Comparison of ENCODE assay signal across 8 mouse cellular contexts in the genomic region with DNA sequence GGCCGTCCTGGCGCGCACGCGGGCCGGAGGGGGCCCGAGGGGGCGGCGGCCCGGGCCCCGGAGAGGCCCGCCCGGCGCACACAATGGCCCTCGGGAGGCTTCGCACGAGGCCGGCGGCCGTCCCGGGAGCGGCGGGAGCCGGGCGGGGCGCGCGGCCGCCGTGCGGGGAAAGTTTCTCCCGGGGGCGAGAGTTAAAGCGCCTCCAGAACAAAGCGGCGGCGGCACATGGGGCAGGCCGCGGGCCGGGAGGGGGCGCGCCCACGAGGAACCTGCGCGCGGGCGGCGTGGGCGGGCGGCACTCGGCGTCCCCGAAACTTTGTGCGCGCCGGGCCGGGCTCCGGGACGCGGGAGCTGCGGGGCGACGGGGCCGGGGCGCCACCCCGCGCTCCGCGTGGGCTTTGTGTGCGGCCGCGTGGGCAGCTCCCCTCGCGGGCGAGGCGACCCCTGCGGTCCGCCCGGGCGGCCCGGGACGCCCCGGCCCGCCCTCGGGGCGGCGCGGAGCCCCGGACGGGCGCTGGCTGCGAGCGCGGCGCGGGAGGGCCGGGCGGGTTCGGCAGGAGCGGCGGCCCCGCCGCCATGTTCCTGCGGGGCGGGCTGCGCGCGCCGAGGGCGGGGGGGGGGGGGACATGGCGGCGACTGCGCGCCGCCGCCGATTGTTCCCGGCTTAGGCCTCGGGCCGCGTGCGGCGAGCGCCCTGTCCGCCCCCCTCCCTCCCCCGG. TPM values are rescaled to one million over a fixed set of nuclear protein-coding genes. Genes with fewer than 3 reads are reported as not detected.
DNase-seq lines count a peak whose midpoint lies in the region; ATAC-seq and TF ChIP-seq lines count a peak whose summit lies in the region.

No protein-coding gene starts in this region.

- no peaks in the 10 kb centered on the region for H3K9me3 ChIP-seq in forebrain, embryonic 15.5 days
- H3K9me3 ChIP-seq in hindbrain, embryonic 16.5 days (ENCODE audit: control insufficient read depth, low read length): no peaks in the 10 kb centered on the region
- H3K9me3 ChIP-seq in limb, embryonic 15.5 days: no peaks in the 10 kb centered on the region

- no peaks in the 10 kb centered on the region for H3K27me3 ChIP-seq in forebrain, embryonic 15.5 days
- 0 out of 2 replicates have a peak, but pooled peaks cover 3% of the 10 kb centered on the region for H3K27me3 ChIP-seq in hindbrain, embryonic 16.5 days (replicated peaks; ENCODE audit: control insufficient read depth, insufficient read depth, low read length)
- no peaks in the 10 kb centered on the region for H3K27me3 ChIP-seq in limb, embryonic 15.5 days

- WGBS in forebrain, embryonic 15.5 days: under 1% methylated on average over 67 of the region's 126 CpGs
- 1% methylated on average over 60 of the region's 126 CpGs for WGBS in hindbrain, embryonic 16.5 days
- 0% methylated on average over 12 of the region's 126 CpGs for WGBS in limb, embryonic 15.5 days

- peak overlapping the region; percentile 95 for H3K4me2 ChIP-seq in forebrain, embryonic 15.5 days (replicated peaks)
- peak overlapping the region; percentile 91 for H3K4me2 ChIP-seq in hindbrain, embryonic 16.5 days (ENCODE audit: low read length)
- peak overlapping the region; percentile 93 for H3K4me2 ChIP-seq in limb, embryonic 15.5 days

- DNase-seq in layer of hippocampus, adult 2 months (ENCODE audit: low spot score in 2 of 2): no peak
- no peak for DNase-seq in layer of hippocampus, adult 18-20 months (ENCODE audit: low spot score in 2 of 2)
- peak; percentile 24 to 51 for DNase-seq in adrenal gland, postnatal 36 days
- peak; percentile 61 for DNase-seq in naive thymus-derived CD4-positive, alpha-beta T cell, adult 2 months (ENCODE audit: low read depth)
- DNase-seq in testis, postnatal 14 days (ENCODE audit: low spot score): peak; percentile 52

- H3K36me3 ChIP-seq in forebrain, embryonic 15.5 days: peaks cover 25% of the 10 kb centered on the region
- peaks cover 6% of the 10 kb centered on the region for H3K36me3 ChIP-seq in hindbrain, embryonic 16.5 days (ENCODE audit: control insufficient read depth, insufficient read depth, low read length)
- H3K36me3 ChIP-seq in limb, embryonic 15.5 days: peaks cover 22% of the 10 kb centered on the region

- ATAC-seq in forebrain, embryonic 15.5 days (replicated peaks): peak; percentile 54
- ATAC-seq in hindbrain, embryonic 16.5 days: peak; percentile 68
- peak; percentile 64 for ATAC-seq in limb, embryonic 15.5 days (ENCODE audit: insufficient number of reproducible peaks, low FRiP score, low TSS enrichment, low read depth)

- TF ChIP-seq CTCF in layer of hippocampus, adult 2 months (conservative IDR thresholded peaks at IDR 0.05): no peak

- peaks cover 40% of the 10 kb centered on the region for H3K4me1 ChIP-seq in forebrain, embryonic 15.5 days
- H3K4me1 ChIP-seq in hindbrain, embryonic 16.5 days (ENCODE audit: control insufficient read depth, insufficient read depth, low read depth, low read length): peaks cover 15% of the 10 kb centered on the region
- H3K4me1 ChIP-seq in limb, embryonic 15.5 days: peaks cover 16% of the 10 kb centered on the region

- peak overlapping the region; percentile 96 for H3K9ac ChIP-seq in forebrain, embryonic 15.5 days (replicated peaks)
- peak overlapping the region; percentile 97 for H3K9ac ChIP-seq in hindbrain, embryonic 16.5 days (ENCODE audit: low read depth, low read length)
- H3K9ac ChIP-seq in limb, embryonic 15.5 days: peak overlapping the region; percentile 97

- H3K4me3 ChIP-seq in layer of hippocampus, adult 2 months: peak overlapping the region; percentile 69
- H3K4me3 ChIP-seq in forebrain, embryonic 15.5 days: peak overlapping the region; percentile 96
- H3K4me3 ChIP-seq in hindbrain, embryonic 16.5 days (ENCODE audit: low read length): peak overlapping the region; percentile 91
- H3K4me3 ChIP-seq in limb, embryonic 15.5 days: peak overlapping the region; percentile 86

- peak overlapping the region; percentile 87 for H3K27ac ChIP-seq in layer of hippocampus, adult 2 months
- peak overlapping the region; percentile 94 for H3K27ac ChIP-seq in forebrain, embryonic 15.5 days (replicated peaks)
- peak overlapping the region; percentile 92 for H3K27ac ChIP-seq in hindbrain, embryonic 16.5 days (ENCODE audit: low read depth, low read length)
- peak overlapping the region; percentile 94 for H3K27ac ChIP-seq in limb, embryonic 15.5 days

RNA-seq across cellular contexts. Expression of gene Gpc5, which starts 50.5 kb away (rescaled TPM):
- 10 to 100 TPM; 38.3 to 42.3 TPM for total RNA-seq in layer of hippocampus, adult 2 months (2021)
- 10 to 100 TPM; 35.6 to 36.1 TPM for total RNA-seq in layer of hippocampus, adult 18-20 months (2021)
- 1 to 10 TPM in 1 of 2 experiments, not detected in 1; 3.4 TPM for total RNA-seq in adrenal gland, postnatal 36 days (2021)
- 1.7 and 2.1 TPM in 2 replicates for polyA plus RNA-seq in forebrain, embryonic 15.5 days (2015; fragmentation: Nextera tagmentation; extraction: Ambion mirVana)
- polyA plus RNA-seq in hindbrain, embryonic 16.5 days (2015; fragmentation: Nextera tagmentation; extraction: Ambion mirVana): 12.5 and 15.4 TPM in 2 replicates
- 1.1 and 1.5 TPM in 2 replicates for polyA plus RNA-seq in limb, embryonic 15.5 days (2015; fragmentation: Nextera tagmentation; extraction: Ambion mirVana)

Comparison
In these comparisons a context has a peak if more than half of its experiments do, and no peak if none do; other contexts are left out.
1. DNase-seq: peak in adrenal gland, postnatal 36 days (2 of 2), naive thymus-derived CD4-positive, alpha-beta T cell, adult 2 months (single experiment) and testis, postnatal 14 days (single experiment); none in layer of hippocampus, adult 2 months (0 of 2) and layer of hippocampus, adult 18-20 months (0 of 2).
2. RNA of gene Gpc5, which starts 50.5 kb away (total RNA-seq): 38.3 to 42.3 TPM in layer of hippocampus, adult 2 months and 35.6 to 36.1 TPM in layer of hippocampus, adult 18-20 months; 3.4 TPM in adrenal gland, postnatal 36 days; every median in the first group is over 4 times any median in the second.
3. Peak in every context shown above with its lines, with median percentiles within 50 percentile points of each other: H3K27ac ChIP-seq, H3K4me3 ChIP-seq, ATAC-seq, H3K4me2 ChIP-seq and H3K9ac ChIP-seq.